Mouse (Mus musculus) stomach, postnatal 0 days (tissue): ENCODE measurements around the gene Pno1. TPM values are rescaled to one million over a fixed set of nuclear protein-coding genes. Genes with fewer than 3 reads are reported as not detected.

Experiments used
- ATAC-seq: fragments of 200-750 bp; cut with Nextera tagmentation; 2 replicates; pipeline ENCODE4 v1.8.0; 2017; ENCODE audit not compliant: low FRiP score, low TSS enrichment
- DNase-seq: peaks from one replicate; pipeline ENCODE4 v3.0.0-alpha.2; 2016; ENCODE audit warnings: low spot score
- H3K27ac ChIP-seq: fragments of 300-500 bp; sonication (generic); replicated peaks from 2 replicates; pipeline ENCODE4 v1.5.1; 2014; ENCODE audit warnings: mild to moderate bottlenecking, control low read depth
- H3K27me3 ChIP-seq: fragments of 300-500 bp; sonication (generic); 2 replicates; pipeline ENCODE4 v1.6.1; 2014; ENCODE audit warnings: low read length; ENCODE audit not compliant: control insufficient read depth, insufficient read depth
- H3K36me3 ChIP-seq: fragments of 300-500 bp; sonication (generic); 2 replicates; pipeline ENCODE4 v1.6.1; 2014; ENCODE audit warnings: low read length, mixed read lengths; ENCODE audit not compliant: control insufficient read depth, insufficient read depth
- H3K4me1 ChIP-seq: fragments of 300-500 bp; sonication (generic); replicated peaks from 2 replicates; pipeline ENCODE4 v1.6.1; 2014; ENCODE audit warnings: antibody characterized with exemption; ENCODE audit not compliant: control insufficient read depth, insufficient read depth
- H3K4me2 ChIP-seq: fragments of 300-500 bp; sonication (generic); replicated peaks from 2 replicates; pipeline ENCODE4 v1.6.1; 2014; ENCODE audit warnings: low read depth, mild to moderate bottlenecking, control low read depth, moderate library complexity
- H3K4me3 ChIP-seq: fragments of 300-500 bp; sonication (generic); 2 replicates; pipeline ENCODE4 v1.5.1; 2014; ENCODE audit warnings: low read depth, low read length, control low read depth
- H3K9ac ChIP-seq: fragments of 300-500 bp; sonication (generic); 2 replicates; pipeline ENCODE4 v1.6.1; 2014; ENCODE audit warnings: mild to moderate bottlenecking, low read length, control low read depth, mixed read lengths
- H3K9me3 ChIP-seq: fragments of 300-500 bp; sonication (generic); 2 replicates; pipeline ENCODE4 v1.6.1; 2016; ENCODE audit warnings: low read length; ENCODE audit not compliant: control insufficient read depth
- CTCF ChIP-seq: IDR thresholded peaks from 2 replicates; pipeline ENCODE4 v1.5.1; 2016; ENCODE audit warnings: antibody characterized with exemption, low read depth, mild to moderate bottlenecking, moderate library complexity
- EP300 ChIP-seq: optimal IDR thresholded peaks from 2 replicates; pipeline ENCODE3; 2016; ENCODE audit warnings: antibody characterized with exemption
- WGBS: fragments of 180-500 bp; shearing (Covaris S2); extraction: QIAGEN DNeasy Blood & Tissue Kit; methylation state at CpG from one replicate; pipeline ENCODE4 v1.1.7; 2014; 5-methylcytosine and 5-hydroxymethylcytosine counted together
- polyA plus RNA-seq: library from polyadenylated mRNA; unstranded; fragments of >200 nt; fragmentation: Nextera tagmentation; extraction: Ambion mirVana; gene quantifications from 2 replicates; pipeline ENCODE4 v1.2.1, GENCODE M21; 2015

Gene Pno1
- polyA plus RNA-seq, 1 experiment from 2014 or later: 60.4 TPM

- no peak for ATAC-seq
- 81% methylated on average over 1 of the region's 1 CpGs for WGBS
- no peak overlapping the region for H3K9ac ChIP-seq
- H3K27ac ChIP-seq: peak overlapping the region; percentile 45; the same call in 1 of the 2 replicates
- no peak for DNase-seq
- 0 out of 2 replicates have a peak, but pooled peaks cover 5% of the 10 kb centered on the region for H3K4me1 ChIP-seq
- H3K4me3 ChIP-seq: no peak overlapping the region
- H3K27me3 ChIP-seq: no peaks in the 10 kb centered on the region
- H3K4me2 ChIP-seq: no peak overlapping the region
- no peaks in the 10 kb centered on the region for H3K36me3 ChIP-seq
- no peak for TF ChIP-seq EP300
- no peaks in the 10 kb centered on the region for H3K9me3 ChIP-seq
Observed at GRCm38 (mm10) chr11:17170938-17171729, 40.2 kb downstream of the Pno1 start.

GRCm38 (mm10) chr11:17169262-17169661, 42.1 kb downstream of the Pno1 start:
- H3K9ac ChIP-seq: no peak overlapping the region
- no peak overlapping the region for H3K4me3 ChIP-seq
- DNase-seq (no peak), ATAC-seq (0 out of 2 replicates have a peak, but pooled peaks have one; percentile 24)
- WGBS: 39% methylated on average over 2 of the region's 2 CpGs
- no peaks in the 10 kb centered on the region for H3K36me3 ChIP-seq
- no peaks in the 10 kb centered on the region for H3K9me3 ChIP-seq
- no peaks in the 10 kb centered on the region for H3K27me3 ChIP-seq
- TF ChIP-seq EP300 (no peak), CTCF (no peak)
- 0 out of 2 replicates have a peak, but pooled peaks cover 5% of the 10 kb centered on the region for H3K4me1 ChIP-seq
- H3K27ac ChIP-seq: no peak overlapping the region; the same call in 1 of the 2 replicates
- H3K4me2 ChIP-seq: no peak overlapping the region

GRCm38 (mm10) chr11:17166627-17167026, 44.7 kb downstream of the Pno1 start:
- H3K4me3 ChIP-seq: no peak overlapping the region
- ATAC-seq (no peak), DNase-seq (no peak)
- no peaks in the 10 kb centered on the region for H3K27me3 ChIP-seq
- WGBS: 80% methylated on average over 7 of the region's 7 CpGs
- 0 out of 2 replicates have a peak, but pooled peaks cover 8% of the 10 kb centered on the region for H3K4me1 ChIP-seq
- TF ChIP-seq EP300: no peak
- no peak overlapping the region for H3K9ac ChIP-seq
- no peak overlapping the region for H3K27ac ChIP-seq
- no peaks in the 10 kb centered on the region for H3K9me3 ChIP-seq
- no peak overlapping the region for H3K4me2 ChIP-seq
- H3K36me3 ChIP-seq: no peaks in the 10 kb centered on the region

- Histone ChIP-seq H3K9me3 (no peaks in the 10 kb centered on the region), H3K36me3 (no peaks in the 10 kb centered on the region), H3K27me3 (no peaks in the 10 kb centered on the region), H3K4me3 (no peak overlapping the region), H3K4me2 (no peak overlapping the region), H3K9ac (no peak overlapping the region), H3K27ac (no peak overlapping the region), H3K4me1 (peaks cover 3% of the 10 kb centered on the region; the same call in 1 of the 2 replicates)
- TF ChIP-seq CTCF (no peak), EP300 (no peak)
- ATAC-seq (no peak), DNase-seq (no peak)
- 62% methylated on average over 1 of the region's 1 CpGs for WGBS
Observed at GRCm38 (mm10) chr11:17163956-17164355, 47.4 kb downstream of the Pno1 start.

DNA sequence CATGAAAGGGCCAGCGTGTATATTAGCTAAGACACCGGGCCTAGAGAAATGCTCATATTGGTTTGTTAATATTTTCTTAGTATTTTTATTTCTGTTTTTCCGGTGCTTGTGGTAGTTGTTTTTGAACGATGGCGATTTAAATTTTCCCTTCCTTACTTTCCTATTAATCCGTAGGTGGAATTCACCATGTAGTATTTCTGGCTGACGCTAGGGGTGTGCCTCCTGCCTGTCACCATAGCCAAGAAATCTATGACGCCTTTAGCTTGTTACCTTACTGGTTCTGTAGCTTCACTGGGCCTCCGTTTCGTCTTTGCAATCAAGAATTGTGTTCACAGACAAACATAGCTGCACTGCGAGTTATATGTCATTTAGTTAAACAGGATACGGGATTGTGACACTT, 51.1 kb downstream of the Pno1 start:
- peaks cover 3% of the 10 kb centered on the region; the same call in 1 of the 2 replicates for H3K4me1 ChIP-seq

DNA sequence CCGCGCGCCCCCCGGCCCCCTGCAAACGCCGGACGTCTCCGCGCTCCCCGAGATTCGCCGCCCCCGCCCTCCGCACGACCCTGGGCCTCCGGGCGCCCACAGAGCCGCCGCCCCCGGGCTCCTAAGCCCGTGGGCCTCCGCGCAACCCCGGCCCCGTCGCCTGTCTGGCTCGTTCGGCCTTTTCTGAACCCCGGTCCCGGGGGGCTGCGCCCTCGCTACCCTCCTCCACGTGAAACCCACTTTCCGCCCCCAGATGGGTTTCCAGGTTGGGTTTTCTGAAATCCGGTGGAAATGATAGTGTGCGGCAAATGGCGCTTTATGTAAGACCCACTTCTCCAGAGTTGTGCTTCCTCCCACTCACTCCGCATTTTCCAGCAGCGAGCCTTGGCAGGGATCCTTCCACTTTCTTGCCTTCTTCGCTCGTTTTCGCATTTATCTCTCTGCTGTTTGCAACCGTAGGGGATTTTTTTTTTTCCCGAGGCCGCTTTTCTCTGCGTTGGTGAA, 51.6 kb downstream of the Pno1 start:
- H3K27ac ChIP-seq: peak overlapping the region; percentile 98
- no peaks in the 10 kb centered on the region for H3K27me3 ChIP-seq
- DNase-seq (peak; percentile 56), ATAC-seq (peak; percentile 20; the same call in 1 of the 2 replicates)
- no peaks in the 10 kb centered on the region for H3K36me3 ChIP-seq
- no peak for TF ChIP-seq EP300
- no peak for TF ChIP-seq CTCF
- peak overlapping the region; percentile 100 for H3K4me3 ChIP-seq
- under 1% methylated on average over 44 of the region's 46 CpGs for WGBS
- peak overlapping the region; percentile 75 for H3K4me2 ChIP-seq
- no peaks in the 10 kb centered on the region for H3K9me3 ChIP-seq
- H3K4me1 ChIP-seq: peaks cover 3% of the 10 kb centered on the region; the same call in 1 of the 2 replicates
- peak overlapping the region; percentile 99 for H3K9ac ChIP-seq

More for the DNA sequence above, 51.1 kb downstream of the Pno1 start:
- no peaks in the 10 kb centered on the region for H3K27me3 ChIP-seq
- TF ChIP-seq CTCF (peak; percentile 79), EP300 (no peak)
- under 1% methylated on average over 12 of the region's 12 CpGs for WGBS
- H3K4me2 ChIP-seq: peak overlapping the region; percentile 75
- peak; percentile 55 for ATAC-seq
- H3K27ac ChIP-seq: peak overlapping the region; percentile 98
- peak overlapping the region; percentile 100 for H3K4me3 ChIP-seq
- no peaks in the 10 kb centered on the region for H3K36me3 ChIP-seq
- H3K9me3 ChIP-seq: no peaks in the 10 kb centered on the region
- DNase-seq: peak; percentile 60
- peak overlapping the region; percentile 99 for H3K9ac ChIP-seq
